Mouse (Mus musculus): ENCODE data around the gene Rap1b. TPM values are rescaled to one million over a fixed set of nuclear protein-coding genes. Genes with fewer than 3 reads are reported as not detected.
A peak's percentile ranks its signal among the peaks of the same experiment; 100 is the strongest.

Rap1b gene
- polyA plus RNA-seq, 1 experiment from 2014 or later, result 145 TPM

GRCm38 (mm10) chr10:117797684-117798083, 48.2 kb downstream of the Rap1b start:
- 77% methylated on average over 7 of the region's 7 CpGs for WGBS
- Histone ChIP-seq H3K36me3 (ENCODE audit: control insufficient read depth, insufficient read depth) (no peaks in the 10 kb centered on the region), H3K9ac (replicated peaks; ENCODE audit: low read depth, low read length) (no peak overlapping the region), H3K4me3 (replicated peaks; ENCODE audit: low read length) (no peak overlapping the region), H3K9me3 (ENCODE audit: control insufficient read depth, low read length) (no peaks in the 10 kb centered on the region), H3K4me2 (ENCODE audit: low read length) (no peak overlapping the region), H3K4me1 (replicated peaks; ENCODE audit: control insufficient read depth, insufficient read depth, low read length) (peaks cover 4% of the 10 kb centered on the region; the same call in 1 of the 2 replicates), H3K27ac (ENCODE audit: low read length) (no peak overlapping the region), H3K27me3 (replicated peaks; ENCODE audit: control insufficient read depth, insufficient read depth, low read length) (no peaks in the 10 kb centered on the region)
- ATAC-seq, result no peak

- 93% methylated on average over 12 of the region's 12 CpGs for WGBS
- H3K4me3 ChIP-seq (replicated peaks; ENCODE audit: low read length), result no peak overlapping the region
- no peak overlapping the region for H3K27ac ChIP-seq (ENCODE audit: low read length)
- no peak overlapping the region for H3K9ac ChIP-seq (replicated peaks; ENCODE audit: low read depth, low read length)
- H3K9me3 ChIP-seq (ENCODE audit: control insufficient read depth, low read length), result no peaks in the 10 kb centered on the region
- no peaks in the 10 kb centered on the region for H3K36me3 ChIP-seq (ENCODE audit: control insufficient read depth, insufficient read depth)
- peaks cover 4% of the 10 kb centered on the region; the same call in 1 of the 2 replicates for H3K4me1 ChIP-seq (replicated peaks; ENCODE audit: control insufficient read depth, insufficient read depth, low read length)
- no peak overlapping the region for H3K4me2 ChIP-seq (ENCODE audit: low read length)
- no peak for ATAC-seq
- no peaks in the 10 kb centered on the region for H3K27me3 ChIP-seq (replicated peaks; ENCODE audit: control insufficient read depth, insufficient read depth, low read length)
Measured at GRCm38 (mm10) chr10:117797106-117797505, 48.7 kb downstream of the Rap1b start.

GRCm38 (mm10) chr10:117796181-117796580, 49.7 kb downstream of the Rap1b start:
- Histone ChIP-seq H3K36me3 (ENCODE audit: control insufficient read depth, insufficient read depth) (no peaks in the 10 kb centered on the region), H3K4me3 (replicated peaks; ENCODE audit: low read length) (no peak overlapping the region), H3K9ac (replicated peaks; ENCODE audit: low read depth, low read length) (no peak overlapping the region), H3K9me3 (ENCODE audit: control insufficient read depth, low read length) (no peaks in the 10 kb centered on the region), H3K27me3 (replicated peaks; ENCODE audit: control insufficient read depth, insufficient read depth, low read length) (no peaks in the 10 kb centered on the region), H3K27ac (ENCODE audit: low read length) (no peak overlapping the region), H3K4me1 (replicated peaks; ENCODE audit: control insufficient read depth, insufficient read depth, low read length) (peaks cover 13% of the 10 kb centered on the region), H3K4me2 (ENCODE audit: low read length) (no peak overlapping the region)
- ATAC-seq, result no peak
- 96% methylated on average over 7 of the region's 7 CpGs for WGBS

- WGBS, result 84% methylated on average over 4 of the region's 4 CpGs
Measured at GRCm38 (mm10) chr10:117795206-117795605, 50.6 kb downstream of the Rap1b start.

GRCm38 (mm10) chr10:117793436-117794030, 52.3 kb downstream of the Rap1b start:
- WGBS, result 81% methylated on average over 11 of the region's 11 CpGs
- no peak for ATAC-seq
- peaks cover 14% of the 10 kb centered on the region for H3K4me1 ChIP-seq (replicated peaks; ENCODE audit: control insufficient read depth, insufficient read depth, low read length)
- peak overlapping the region; percentile 53 for H3K9ac ChIP-seq (replicated peaks; ENCODE audit: low read depth, low read length)
- H3K36me3 ChIP-seq (ENCODE audit: control insufficient read depth, insufficient read depth), result no peaks in the 10 kb centered on the region
- peak overlapping the region; percentile 64 for H3K4me2 ChIP-seq (ENCODE audit: low read length)
- H3K27me3 ChIP-seq (replicated peaks; ENCODE audit: control insufficient read depth, insufficient read depth, low read length), result no peaks in the 10 kb centered on the region
- peak overlapping the region; percentile 58; the same call in 1 of the 2 replicates for H3K27ac ChIP-seq (ENCODE audit: low read length)
- H3K4me3 ChIP-seq (replicated peaks; ENCODE audit: low read length), result no peak overlapping the region; the same call in 1 of the 2 replicates
- no peaks in the 10 kb centered on the region for H3K9me3 ChIP-seq (ENCODE audit: control insufficient read depth, low read length)

More at GRCm38 (mm10) chr10:117795206-117795605, 50.6 kb downstream of the Rap1b start:
- H3K36me3 ChIP-seq (ENCODE audit: control insufficient read depth, insufficient read depth), result no peaks in the 10 kb centered on the region
- peaks cover 14% of the 10 kb centered on the region for H3K4me1 ChIP-seq (replicated peaks; ENCODE audit: control insufficient read depth, insufficient read depth, low read length)
- no peak overlapping the region for H3K4me3 ChIP-seq (replicated peaks; ENCODE audit: low read length)
- H3K27ac ChIP-seq (ENCODE audit: low read length), result no peak overlapping the region
- no peak for ATAC-seq
- H3K9ac ChIP-seq (replicated peaks; ENCODE audit: low read depth, low read length), result no peak overlapping the region
- no peaks in the 10 kb centered on the region for H3K9me3 ChIP-seq (ENCODE audit: control insufficient read depth, low read length)
- H3K4me2 ChIP-seq (ENCODE audit: low read length), result no peak overlapping the region
- H3K27me3 ChIP-seq (replicated peaks; ENCODE audit: control insufficient read depth, insufficient read depth, low read length), result no peaks in the 10 kb centered on the region

- no peaks in the 10 kb centered on the region for H3K27me3 ChIP-seq (replicated peaks; ENCODE audit: control insufficient read depth, insufficient read depth, low read length)
- H3K4me2 ChIP-seq (ENCODE audit: low read length), result peak within 1 kb of the TSS; percentile 80
- no peaks in the 10 kb centered on the region for H3K9me3 ChIP-seq (ENCODE audit: control insufficient read depth, low read length)
- ATAC-seq, result peak; percentile 96
- H3K9ac ChIP-seq (replicated peaks; ENCODE audit: low read depth, low read length), result peak within 1 kb of the TSS; percentile 84
- under 1% methylated on average over 75 of the region's 75 CpGs for WGBS
- peak within 1 kb of the TSS; percentile 58 for H3K27ac ChIP-seq (ENCODE audit: low read length)
- peak within 1 kb of the TSS; percentile 98 for H3K4me3 ChIP-seq (replicated peaks; ENCODE audit: low read length)
- peaks cover 14% of the 10 kb centered on the region for H3K4me1 ChIP-seq (replicated peaks; ENCODE audit: control insufficient read depth, insufficient read depth, low read length)
- no peaks in the 10 kb centered on the region for H3K36me3 ChIP-seq (ENCODE audit: control insufficient read depth, insufficient read depth)
Measured at GRCm38 (mm10) chr10:117792141-117793091, 53.4 kb downstream of the Rap1b start, which contains the start of gene Nup107. TSS of gene Nup107 (minus strand) at chr10:117792705.

- ATAC-seq, result no peak
- WGBS, result 95% methylated on average over 2 of the region's 2 CpGs
- Histone ChIP-seq H3K4me2 (ENCODE audit: low read length) (no peak overlapping the region; the same call in 1 of the 2 replicates), H3K9me3 (ENCODE audit: control insufficient read depth, low read length) (no peaks in the 10 kb centered on the region), H3K27ac (ENCODE audit: low read length) (no peak overlapping the region), H3K4me3 (replicated peaks; ENCODE audit: low read length) (no peak overlapping the region), H3K4me1 (replicated peaks; ENCODE audit: control insufficient read depth, insufficient read depth, low read length) (peaks cover 14% of the 10 kb centered on the region), H3K27me3 (replicated peaks; ENCODE audit: control insufficient read depth, insufficient read depth, low read length) (no peaks in the 10 kb centered on the region), H3K9ac (replicated peaks; ENCODE audit: low read depth, low read length) (no peak overlapping the region), H3K36me3 (ENCODE audit: control insufficient read depth, insufficient read depth) (peaks cover 4% of the 10 kb centered on the region)
Measured at GRCm38 (mm10) chr10:117791171-117791470, 54.7 kb downstream of the Rap1b start.

GRCm38 (mm10) chr10:117790421-117791170, 55.2 kb downstream of the Rap1b start:
- Histone ChIP-seq H3K27ac (ENCODE audit: low read length) (no peak overlapping the region), H3K36me3 (ENCODE audit: control insufficient read depth, insufficient read depth) (peaks cover 9% of the 10 kb centered on the region), H3K4me2 (ENCODE audit: low read length) (no peak overlapping the region), H3K4me3 (replicated peaks; ENCODE audit: low read length) (no peak overlapping the region), H3K27me3 (replicated peaks; ENCODE audit: control insufficient read depth, insufficient read depth, low read length) (no peaks in the 10 kb centered on the region), H3K9ac (replicated peaks; ENCODE audit: low read depth, low read length) (no peak overlapping the region), H3K4me1 (replicated peaks; ENCODE audit: control insufficient read depth, insufficient read depth, low read length) (peaks cover 14% of the 10 kb centered on the region), H3K9me3 (ENCODE audit: control insufficient read depth, low read length) (no peaks in the 10 kb centered on the region)
- ATAC-seq, result no peak
- WGBS, result 91% methylated on average over 17 of the region's 17 CpGs

- no peak overlapping the region for H3K4me3 ChIP-seq (replicated peaks; ENCODE audit: low read length)
Measured at GRCm38 (mm10) chr10:117790011-117790410, 55.8 kb downstream of the Rap1b start.

More at GRCm38 (mm10) chr10:117790011-117790410, 55.8 kb downstream of the Rap1b start:
- Histone ChIP-seq H3K27me3 (replicated peaks; ENCODE audit: control insufficient read depth, insufficient read depth, low read length) (no peaks in the 10 kb centered on the region), H3K9ac (replicated peaks; ENCODE audit: low read depth, low read length) (no peak overlapping the region), H3K27ac (ENCODE audit: low read length) (no peak overlapping the region), H3K4me2 (ENCODE audit: low read length) (no peak overlapping the region), H3K4me1 (replicated peaks; ENCODE audit: control insufficient read depth, insufficient read depth, low read length) (peaks cover 14% of the 10 kb centered on the region), H3K9me3 (ENCODE audit: control insufficient read depth, low read length) (no peaks in the 10 kb centered on the region), H3K36me3 (ENCODE audit: control insufficient read depth, insufficient read depth) (peaks cover 9% of the 10 kb centered on the region)
- no peak for ATAC-seq
- 89% methylated on average over 1 of the region's 1 CpGs for WGBS

Measured in forebrain, embryonic 16.5 days (tissue).